Mouse (Mus musculus): ENCODE data around the gene Plekha4. TPM values are rescaled to one million over a fixed set of nuclear protein-coding genes. Genes with fewer than 3 reads are reported as not detected.

Plekha4 gene
- total and polyA plus RNA-seq, 3 experiments = 2.9 to 6.7 (median 3.2) TPM

DNA sequence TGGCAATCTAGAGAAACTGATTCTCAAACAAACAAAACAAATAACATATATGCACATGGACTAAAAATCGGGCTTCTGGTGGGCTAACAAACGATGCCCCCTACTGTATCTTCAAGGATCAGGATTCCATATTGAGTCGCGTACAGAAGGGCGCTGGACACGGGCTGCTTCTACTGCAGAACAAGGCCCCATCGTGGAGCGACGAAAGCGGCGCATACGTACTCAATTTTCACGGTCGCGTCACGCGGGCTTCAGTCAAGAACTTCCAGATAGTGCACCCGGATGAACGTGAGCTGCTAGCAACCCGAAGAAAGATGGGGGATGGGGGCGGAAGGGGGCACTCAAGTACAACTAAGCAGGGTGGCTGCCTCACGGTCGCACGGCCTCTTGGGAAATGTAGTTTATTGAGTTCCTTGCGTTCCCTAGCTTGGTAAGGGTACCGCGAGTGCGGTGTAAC, 4.4 kb upstream of the Plekha4 start:
- Histone ChIP-seq H3K36me3 (ENCODE audit: control insufficient read depth, insufficient read depth, low read length) (peaks cover 9% of the 10 kb centered on the region), H3K4me1 (ENCODE audit: control insufficient read depth, insufficient read depth, low read length) (peaks cover 13% of the 10 kb centered on the region), H3K79me2 (replicated peaks; ENCODE audit: control insufficient read depth, insufficient read depth, low read length) (no peaks in the 10 kb centered on the region), H3K27me3 (ENCODE audit: control insufficient read depth, insufficient read depth, low read length) (no peaks in the 10 kb centered on the region), H3K4me3 (peak overlapping the region; percentile 63), H3K27ac (peak overlapping the region; percentile 86), H3K9ac (ENCODE audit: low read depth, low read length) (peak overlapping the region; percentile 82)
- peak; percentile 87 to 91 for DNase-seq
- intact Hi-C loops (cut with DNase I) = no loop called here
- TF ChIP-seq EP300 (IDR thresholded peaks at IDR 0.05; ENCODE audit: insufficient read depth, low read depth, low read length) (peak; percentile 84), POLR2A (IDR thresholded peaks at IDR 0.05; ENCODE audit: insufficient read depth, low read depth, low read length) (peak; percentile 83), CTCF (IDR thresholded peaks at IDR 0.05) (peak; percentile 58)
- WGBS = 3% methylated on average over 28 of the region's 28 CpGs

DNA sequence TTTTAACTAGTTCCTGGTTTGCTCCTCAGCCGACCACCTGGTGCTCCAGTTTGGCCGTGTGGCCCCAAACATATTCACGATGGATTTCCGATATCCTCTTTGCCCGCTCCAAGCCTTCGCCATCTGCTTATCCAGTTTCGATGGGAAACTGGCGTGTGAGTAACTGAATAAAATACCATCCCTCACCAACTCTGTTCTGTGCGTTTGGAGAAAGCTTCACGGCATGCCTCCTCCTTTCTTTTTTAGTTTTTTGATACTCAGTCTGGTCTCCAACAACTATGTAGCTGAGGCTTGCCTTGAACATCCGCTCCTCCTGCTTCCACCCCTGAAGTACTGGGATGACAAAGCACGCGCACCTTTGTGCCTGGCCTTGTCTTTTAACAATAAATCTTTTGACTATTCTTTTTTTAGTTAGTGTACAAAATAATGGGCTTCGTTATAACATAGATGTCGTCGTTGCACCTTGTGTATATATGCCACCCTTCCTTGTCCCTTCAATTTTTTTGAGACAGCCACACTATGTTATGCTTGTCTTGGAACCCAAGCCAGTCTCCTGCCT, 3.9 kb upstream of the Plekha4 start:
- H3K36me3 ChIP-seq (ENCODE audit: control insufficient read depth, insufficient read depth, low read length) = peaks cover 9% of the 10 kb centered on the region
- WGBS = 55% methylated on average over 16 of the region's 16 CpGs
- no peak overlapping the region for H3K9ac ChIP-seq (ENCODE audit: low read depth, low read length)
- H3K79me2 ChIP-seq (replicated peaks; ENCODE audit: control insufficient read depth, insufficient read depth, low read length) = no peaks in the 10 kb centered on the region
- H3K27ac ChIP-seq = peak overlapping the region; percentile 86
- peak overlapping the region; percentile 63 for H3K4me3 ChIP-seq
- no peaks in the 10 kb centered on the region for H3K27me3 ChIP-seq (ENCODE audit: control insufficient read depth, insufficient read depth, low read length)
- no peak for DNase-seq
- peaks cover 13% of the 10 kb centered on the region for H3K4me1 ChIP-seq (ENCODE audit: control insufficient read depth, insufficient read depth, low read length)
- intact Hi-C loops (cut with DNase I) = no loop called here
- TF ChIP-seq EP300 (IDR thresholded peaks at IDR 0.05; ENCODE audit: insufficient read depth, low read depth, low read length) = no peak
- no peak for TF ChIP-seq POLR2A (IDR thresholded peaks at IDR 0.05; ENCODE audit: insufficient read depth, low read depth, low read length)
- no peak for TF ChIP-seq CTCF (IDR thresholded peaks at IDR 0.05)

DNA sequence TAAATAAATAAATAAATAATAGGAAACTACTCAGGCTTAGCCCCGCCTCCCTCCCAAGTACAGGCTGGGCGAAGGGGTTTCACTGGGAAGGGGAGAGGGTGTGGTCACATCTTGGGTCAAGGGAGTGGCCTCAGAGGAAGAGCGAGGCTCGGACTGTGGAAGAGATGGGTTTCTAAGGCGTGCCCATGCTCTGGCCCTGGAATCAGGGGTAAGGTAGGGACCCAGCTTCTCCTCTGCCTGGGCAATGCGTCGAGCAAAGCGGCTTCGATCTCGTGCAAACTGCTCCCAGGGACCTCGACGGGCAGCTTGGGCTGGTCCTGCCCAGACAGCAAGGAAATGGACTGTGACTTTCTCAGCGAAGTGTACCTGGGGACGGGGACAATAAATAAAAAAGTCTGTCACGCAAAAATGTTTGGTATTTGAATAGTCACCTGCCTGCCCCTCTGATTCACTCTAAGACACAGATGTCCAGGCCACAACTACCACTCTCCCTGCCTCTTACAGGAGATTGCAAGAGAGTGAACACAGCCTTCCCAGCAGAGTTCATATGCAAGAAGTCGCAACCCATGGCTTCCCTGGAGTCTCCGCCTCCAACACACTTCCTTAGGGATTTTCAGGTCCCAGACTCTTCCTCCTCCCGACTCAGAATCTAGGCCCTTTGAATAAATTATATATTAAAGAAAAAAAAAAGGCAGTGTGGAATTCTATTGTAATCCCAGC, 3.0 kb upstream of the Plekha4 start:
- peak in 1 of 2 experiments; percentile 20 for DNase-seq
- peak overlapping the region; percentile 58 for H3K27ac ChIP-seq
- WGBS = 45% methylated on average over 18 of the region's 18 CpGs
- peaks cover 13% of the 10 kb centered on the region for H3K4me1 ChIP-seq (ENCODE audit: control insufficient read depth, insufficient read depth, low read length)
- no peak overlapping the region for H3K9ac ChIP-seq (ENCODE audit: low read depth, low read length)
- no peak for TF ChIP-seq CTCF (IDR thresholded peaks at IDR 0.05)
- TF ChIP-seq POLR2A (IDR thresholded peaks at IDR 0.05; ENCODE audit: insufficient read depth, low read depth, low read length) = 0 out of 2 replicates have a peak, but pooled peaks have one; percentile 10
- TF ChIP-seq EP300 (IDR thresholded peaks at IDR 0.05; ENCODE audit: insufficient read depth, low read depth, low read length) = no peak
- intact Hi-C loops (cut with DNase I) = loop anchor here (1.0 kb wide), 1 partner anchor 46 kb away; no protein-coding TSS in a partner anchor
- no peaks in the 10 kb centered on the region for H3K27me3 ChIP-seq (ENCODE audit: control insufficient read depth, insufficient read depth, low read length)
- H3K36me3 ChIP-seq (ENCODE audit: control insufficient read depth, insufficient read depth, low read length) = peaks cover 9% of the 10 kb centered on the region
- H3K4me3 ChIP-seq = peak overlapping the region; percentile 49
- H3K79me2 ChIP-seq (replicated peaks; ENCODE audit: control insufficient read depth, insufficient read depth, low read length) = no peaks in the 10 kb centered on the region

DNA sequence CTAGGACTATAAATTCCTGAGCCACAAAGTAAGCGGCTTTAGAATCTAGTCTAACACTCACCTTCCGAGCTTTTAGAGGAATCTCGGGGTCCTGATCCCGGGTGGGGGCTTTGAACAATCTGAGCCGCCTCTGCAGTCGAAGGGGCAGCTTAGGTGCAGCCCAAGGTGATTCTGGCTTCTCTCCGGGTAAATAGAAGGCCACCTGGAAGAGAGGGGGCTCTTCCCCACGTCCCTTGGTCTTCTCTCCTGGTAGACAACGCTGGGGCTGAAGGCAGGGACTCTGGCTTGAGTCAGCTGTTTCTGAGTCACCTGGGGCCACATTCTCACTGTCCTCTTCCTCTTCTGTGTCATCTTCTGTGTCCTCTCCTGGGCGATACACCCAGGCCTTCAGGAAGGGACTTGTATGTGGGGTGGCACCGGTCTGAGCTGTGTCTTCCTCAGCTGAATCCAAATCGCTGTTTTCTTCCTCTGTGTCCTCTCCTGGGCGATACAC, 2.4 kb upstream of the Plekha4 start:
- peaks cover 9% of the 10 kb centered on the region for H3K36me3 ChIP-seq (ENCODE audit: control insufficient read depth, insufficient read depth, low read length)
- no peaks in the 10 kb centered on the region for H3K79me2 ChIP-seq (replicated peaks; ENCODE audit: control insufficient read depth, insufficient read depth, low read length)
- intact Hi-C loops (cut with DNase I) = loop anchor here (1.0 to 2.0 kb wide), 3 partner anchors 13 to 46 kb away; partner anchors contain the start of gene Nucb1
- DNase-seq = no peak
- peak overlapping the region; percentile 58 for H3K27ac ChIP-seq
- H3K4me3 ChIP-seq = peak overlapping the region; percentile 49
- H3K9ac ChIP-seq (ENCODE audit: low read depth, low read length) = peak overlapping the region; percentile 30; the same call in 1 of the 2 replicates
- 45% methylated on average over 13 of the region's 13 CpGs for WGBS
- TF ChIP-seq CTCF (IDR thresholded peaks at IDR 0.05) (no peak), EP300 (IDR thresholded peaks at IDR 0.05; ENCODE audit: insufficient read depth, low read depth, low read length) (no peak), POLR2A (IDR thresholded peaks at IDR 0.05; ENCODE audit: insufficient read depth, low read depth, low read length) (no peak)
- H3K4me1 ChIP-seq (ENCODE audit: control insufficient read depth, insufficient read depth, low read length) = peaks cover 13% of the 10 kb centered on the region
- H3K27me3 ChIP-seq (ENCODE audit: control insufficient read depth, insufficient read depth, low read length) = no peaks in the 10 kb centered on the region

DNA sequence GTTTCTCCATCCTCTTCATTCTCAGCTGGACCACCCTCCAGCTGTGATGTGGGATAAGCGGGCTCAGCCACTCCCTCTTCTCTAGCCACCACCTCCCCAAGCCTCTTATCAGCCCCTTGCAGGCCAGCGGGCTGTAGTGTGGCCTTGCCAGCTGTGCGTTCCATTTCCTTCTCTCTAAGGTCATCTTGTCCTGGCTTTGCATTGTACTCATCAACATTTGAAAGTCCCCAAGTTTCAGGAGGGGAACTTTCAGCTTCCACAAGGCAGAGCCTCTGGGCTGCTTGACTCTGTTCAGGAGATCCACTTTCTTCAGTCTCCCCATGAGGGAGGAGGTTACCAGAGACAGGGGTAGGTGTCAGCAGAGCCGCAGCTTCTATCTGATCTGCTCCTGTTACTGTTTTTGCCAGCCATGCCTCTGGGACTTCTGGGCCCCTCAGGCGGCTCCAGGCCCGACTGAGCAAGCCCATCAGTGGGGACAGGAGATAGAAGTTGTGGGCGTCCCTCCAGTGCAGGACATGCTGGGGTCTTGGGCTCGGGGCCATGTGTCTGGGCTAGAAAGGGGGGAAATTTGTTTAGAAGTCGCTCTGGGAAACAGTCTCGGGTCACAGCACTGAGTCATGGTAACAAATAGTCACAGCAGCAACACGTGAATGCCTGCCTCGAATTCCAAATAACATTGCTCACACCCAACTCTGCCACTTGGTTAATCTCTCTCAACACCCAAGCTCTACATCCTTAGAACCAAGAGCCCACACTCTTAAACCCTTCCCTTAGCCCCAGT, 1.1 kb upstream of the Plekha4 start:
- Histone ChIP-seq H3K4me3 (peak overlapping the region; percentile 88), H3K27ac (peak overlapping the region; percentile 99), H3K9ac (ENCODE audit: low read depth, low read length) (peak overlapping the region; percentile 92), H3K79me2 (replicated peaks; ENCODE audit: control insufficient read depth, insufficient read depth, low read length) (no peaks in the 10 kb centered on the region), H3K27me3 (ENCODE audit: control insufficient read depth, insufficient read depth, low read length) (no peaks in the 10 kb centered on the region), H3K36me3 (ENCODE audit: control insufficient read depth, insufficient read depth, low read length) (peaks cover 9% of the 10 kb centered on the region), H3K4me1 (ENCODE audit: control insufficient read depth, insufficient read depth, low read length) (peaks cover 13% of the 10 kb centered on the region)
- peak; percentile 66 to 69 for DNase-seq
- intact Hi-C loops (cut with DNase I) = loop anchor here (2.0 to 5.0 kb wide), 3 partner anchors 14 to 177 kb away; partner anchors contain the start of gene Nucb1
- 0 out of 2 replicates have a peak, but pooled peaks have one; percentile 35 for TF ChIP-seq EP300 (IDR thresholded peaks at IDR 0.05; ENCODE audit: insufficient read depth, low read depth, low read length)
- TF ChIP-seq CTCF (IDR thresholded peaks at IDR 0.05) = no peak
- peak; percentile 66 for TF ChIP-seq POLR2A (IDR thresholded peaks at IDR 0.05; ENCODE audit: insufficient read depth, low read depth, low read length)
- 1% methylated on average over 12 of the region's 12 CpGs for WGBS

Measured in heart, adult 2 months (tissue).